Mouse (Mus musculus): Measurements from ENCODE around the gene St14.
A peak's percentile ranks its signal among the peaks of the same experiment; 100 is the strongest.
"Not testable (repeated sequence)": the region's sequence is repeated elsewhere in the genome, so short reads cannot be mapped to it uniquely, and the experiment has no call there.

Gene St14

GRCm38 (mm10) chr9:31131205-31131968, at the start of gene St14:
Gene St14, minus strand, starts transcription at chr9:31131853.
- peak; percentile 85 for DNase-seq

GRCm38 (mm10) chr9:31177692-31178091, 46.0 kb upstream of the St14 start:
- DNase-seq = no peak

- peak; percentile 81 for DNase-seq
Observed at GRCm38 (mm10) chr9:31176379-31177130, 44.9 kb upstream of the St14 start.

GRCm38 (mm10) chr9:31175978-31176377, 44.3 kb upstream of the St14 start:
- DNase-seq = no peak

GRCm38 (mm10) chr9:31175346-31175745, 43.7 kb upstream of the St14 start:
- DNase-seq = no peak

- DNase-seq = no peak
Observed at GRCm38 (mm10) chr9:31168356-31169093, 36.9 kb upstream of the St14 start.

- no peak for DNase-seq
Observed at GRCm38 (mm10) chr9:31167305-31167704, 35.7 kb upstream of the St14 start.

- not testable (repeated sequence) for DNase-seq
Observed at GRCm38 (mm10) chr9:31165505-31165904, 33.9 kb upstream of the St14 start.

GRCm38 (mm10) chr9:31163327-31163726, 31.7 kb upstream of the St14 start:
- DNase-seq = no peak

GRCm38 (mm10) chr9:31162911-31163310, 31.3 kb upstream of the St14 start:
- no peak for DNase-seq

- DNase-seq = peak; percentile 49
Observed at GRCm38 (mm10) chr9:31159910-31160309, 28.3 kb upstream of the St14 start.

- DNase-seq = no peak
Observed at GRCm38 (mm10) chr9:31156594-31156993, 24.9 kb upstream of the St14 start.

GRCm38 (mm10) chr9:31151050-31151449, 19.4 kb upstream of the St14 start:
- DNase-seq = no peak

- no peak for DNase-seq
Observed at GRCm38 (mm10) chr9:31148135-31148534, 16.5 kb upstream of the St14 start.

GRCm38 (mm10) chr9:31145272-31145925, 13.7 kb upstream of the St14 start:
- no peak for DNase-seq

- no peak for DNase-seq
Observed at GRCm38 (mm10) chr9:31142924-31143323, 11.3 kb upstream of the St14 start.

- DNase-seq = no peak
Observed at GRCm38 (mm10) chr9:31133131-31133530, 1.5 kb upstream of the St14 start.

- DNase-seq = no peak
Observed at GRCm38 (mm10) chr9:31130357-31131204, 1.1 kb downstream of the St14 start.

- no peak for DNase-seq
Observed at GRCm38 (mm10) chr9:31129956-31130355, 1.7 kb downstream of the St14 start.

- peak; percentile 43 for DNase-seq
Observed at GRCm38 (mm10) chr9:31127876-31128465, 3.7 kb downstream of the St14 start.

- DNase-seq = no peak
Observed at GRCm38 (mm10) chr9:31126079-31126478, 5.6 kb downstream of the St14 start.
